Mouse (Mus musculus): ENCODE measurements around the gene Ttc37. TPM values are rescaled to one million over a fixed set of nuclear protein-coding genes. Genes with fewer than 3 reads are reported as not detected.

The Ttc37 gene
- 15.0 and 17.3 TPM in 2 replicates for polyA plus RNA-seq (2012; rRNA removed)

DNA sequence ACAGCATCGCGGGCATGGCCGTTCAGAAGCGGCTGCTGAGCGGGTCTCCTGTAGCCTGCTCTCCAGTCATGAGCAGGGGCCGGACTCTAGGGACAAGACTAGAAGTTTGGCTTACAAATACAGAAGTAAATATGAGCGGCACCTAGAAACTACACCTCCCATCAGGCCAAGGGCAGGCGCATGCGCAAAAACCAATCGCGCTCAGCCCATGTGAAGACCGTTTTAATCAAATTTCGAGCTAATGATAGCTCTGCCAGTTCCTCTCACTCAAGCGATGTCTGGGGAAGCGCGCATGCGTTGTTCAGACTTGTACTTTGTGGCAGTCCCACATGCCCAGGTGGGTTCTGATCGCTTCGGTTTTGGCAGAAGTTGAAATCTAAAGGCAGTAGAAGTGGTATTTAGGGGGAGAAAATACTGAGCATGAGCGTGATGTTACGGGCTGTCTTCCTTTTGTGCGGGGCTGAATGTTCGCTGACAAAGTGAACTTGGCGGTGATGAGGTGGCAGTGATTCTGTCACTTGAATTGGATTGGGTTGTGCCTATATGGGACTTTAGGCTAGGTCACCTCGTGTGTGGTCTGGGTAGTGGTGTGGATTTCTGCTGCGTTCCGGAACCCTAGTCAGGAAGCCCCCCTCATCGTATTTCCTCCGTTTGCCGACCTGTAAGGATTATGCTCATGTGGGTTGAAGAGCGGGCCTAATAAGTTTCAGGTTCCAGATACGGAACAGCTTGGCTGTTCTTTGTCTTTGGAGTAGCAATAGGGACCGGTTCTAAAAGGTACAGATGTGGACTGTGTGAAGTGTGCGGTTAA, at the start of gene Ttc37, which contains the start of gene Arsk:
Gene Ttc37, plus strand, starts transcription at position 242 of the 811 bp plus-strand sequence.
Gene Arsk, minus strand, starts transcription at position 168 of the 811 bp plus-strand sequence.
- TF ChIP-seq POLR2A (IDR thresholded peaks at IDR 0.05; ENCODE audit: borderline replicate concordance, insufficient read depth, low read length) (peak; percentile 49; the same call in 1 of the 2 replicates), CTCF (IDR thresholded peaks at IDR 0.05; ENCODE audit: borderline replicate concordance, insufficient read depth, low read depth, low read length) (no peak)
- WGBS: under 1% methylated on average over 34 of the region's 34 CpGs

GRCm38 (mm10) chr13:76055391-76056232, 42.9 kb upstream of the Ttc37 start:
- Histone ChIP-seq H3K4me3 (replicated peaks; ENCODE audit: insufficient read depth, low read depth, low read length) (peak overlapping the region; percentile 73), H3K27ac (ENCODE audit: insufficient read depth, low read length) (peak overlapping the region; percentile 84), H3K27me3 (ENCODE audit: control insufficient read depth, insufficient read depth, low read length) (no peaks in the 10 kb centered on the region), H3K4me1 (ENCODE audit: control insufficient read depth, insufficient read depth, low read length) (no peaks in the 10 kb centered on the region)
- TF ChIP-seq CTCF (IDR thresholded peaks at IDR 0.05; ENCODE audit: borderline replicate concordance, insufficient read depth, low read depth, low read length) (no peak), POLR2A (IDR thresholded peaks at IDR 0.05; ENCODE audit: borderline replicate concordance, insufficient read depth, low read length) (no peak)
- peak; percentile 77 to 80 for DNase-seq
- under 1% methylated on average over 59 of the region's 59 CpGs for WGBS

More for the DNA sequence above, at the start of gene Ttc37, which contains the start of gene Arsk:
- Histone ChIP-seq H3K4me3 (replicated peaks; ENCODE audit: insufficient read depth, low read depth, low read length) (peak within 1 kb of the TSS; percentile 89), H3K27me3 (ENCODE audit: control insufficient read depth, insufficient read depth, low read length) (no peaks in the 10 kb centered on the region), H3K27ac (ENCODE audit: insufficient read depth, low read length) (0 out of 2 replicates have a peak within 1 kb of the TSS, but pooled peaks have one; percentile 14), H3K4me1 (ENCODE audit: control insufficient read depth, insufficient read depth, low read length) (no peaks in the 10 kb centered on the region; the same call in 1 of the 2 replicates)
- peak; percentile 94 to 95 for DNase-seq

DNA sequence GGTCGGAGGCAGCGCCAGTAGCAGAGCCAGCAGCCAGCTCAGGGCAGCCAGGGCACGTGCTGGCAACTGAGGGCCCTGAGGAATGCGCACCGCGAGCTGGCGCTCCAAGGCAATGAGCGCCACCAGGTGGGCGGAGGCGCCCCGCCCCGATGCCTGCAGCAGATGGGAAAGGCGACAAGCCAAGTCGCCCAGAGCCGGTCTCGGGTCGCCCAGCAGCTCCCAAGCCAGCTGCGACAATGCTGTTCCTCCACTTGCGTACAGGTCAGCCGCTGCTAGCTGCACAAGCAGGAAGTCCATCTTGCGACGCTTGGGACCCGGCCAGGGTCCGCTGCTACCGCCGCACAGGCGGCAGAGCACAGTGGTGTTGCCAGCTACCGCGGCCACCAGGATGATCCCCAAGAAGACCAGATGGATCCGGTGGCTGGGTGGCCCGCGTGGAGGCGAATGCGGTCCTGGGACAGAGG, 42.2 kb upstream of the Ttc37 start:
- WGBS: under 1% methylated on average over 34 of the region's 34 CpGs

DNA sequence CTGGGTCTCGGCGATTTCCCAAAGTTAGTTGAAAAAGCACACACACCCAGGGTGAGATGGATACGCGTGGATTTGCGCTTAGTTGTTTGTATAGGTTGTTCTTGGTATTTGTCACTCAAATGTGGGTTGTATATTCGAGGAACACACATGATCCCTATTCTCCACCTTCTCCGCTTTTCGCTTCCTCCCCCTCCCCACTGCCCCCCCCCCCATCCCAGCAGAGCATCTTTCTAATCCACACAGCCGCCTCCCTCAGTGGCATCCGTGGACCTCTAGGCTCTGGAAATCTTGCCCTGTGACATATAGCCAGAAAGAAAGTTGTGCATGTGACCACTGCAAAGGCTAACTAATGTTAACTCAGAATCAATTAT, 41.7 kb upstream of the Ttc37 start, which contains the start of gene Gpr150:
Gene Gpr150, minus strand, starts transcription at position 101 of the 371 bp plus-strand sequence.
- no peak for DNase-seq
- TF ChIP-seq POLR2A (IDR thresholded peaks at IDR 0.05; ENCODE audit: borderline replicate concordance, insufficient read depth, low read length): no peak
- TF ChIP-seq CTCF (IDR thresholded peaks at IDR 0.05; ENCODE audit: borderline replicate concordance, insufficient read depth, low read depth, low read length): no peak
- Histone ChIP-seq H3K27me3 (ENCODE audit: control insufficient read depth, insufficient read depth, low read length) (no peaks in the 10 kb centered on the region), H3K27ac (ENCODE audit: insufficient read depth, low read length) (peak within 1 kb of the TSS; percentile 84), H3K4me1 (ENCODE audit: control insufficient read depth, insufficient read depth, low read length) (no peaks in the 10 kb centered on the region), H3K4me3 (replicated peaks; ENCODE audit: insufficient read depth, low read depth, low read length) (peak within 1 kb of the TSS; percentile 73)
- 17% methylated on average over 10 of the region's 10 CpGs for WGBS

More for the DNA sequence above, 42.2 kb upstream of the Ttc37 start:
- Histone ChIP-seq H3K4me3 (replicated peaks; ENCODE audit: insufficient read depth, low read depth, low read length) (peak overlapping the region; percentile 73), H3K27ac (ENCODE audit: insufficient read depth, low read length) (peak overlapping the region; percentile 84), H3K4me1 (ENCODE audit: control insufficient read depth, insufficient read depth, low read length) (no peaks in the 10 kb centered on the region), H3K27me3 (ENCODE audit: control insufficient read depth, insufficient read depth, low read length) (no peaks in the 10 kb centered on the region)
- peak; percentile 10; the same call in 1 of the 2 replicates for TF ChIP-seq CTCF (IDR thresholded peaks at IDR 0.05; ENCODE audit: borderline replicate concordance, insufficient read depth, low read depth, low read length)
- peak; percentile 44; the same call in 1 of the 2 replicates for TF ChIP-seq POLR2A (IDR thresholded peaks at IDR 0.05; ENCODE audit: borderline replicate concordance, insufficient read depth, low read length)
- DNase-seq: peak; percentile 87 to 90

DNA sequence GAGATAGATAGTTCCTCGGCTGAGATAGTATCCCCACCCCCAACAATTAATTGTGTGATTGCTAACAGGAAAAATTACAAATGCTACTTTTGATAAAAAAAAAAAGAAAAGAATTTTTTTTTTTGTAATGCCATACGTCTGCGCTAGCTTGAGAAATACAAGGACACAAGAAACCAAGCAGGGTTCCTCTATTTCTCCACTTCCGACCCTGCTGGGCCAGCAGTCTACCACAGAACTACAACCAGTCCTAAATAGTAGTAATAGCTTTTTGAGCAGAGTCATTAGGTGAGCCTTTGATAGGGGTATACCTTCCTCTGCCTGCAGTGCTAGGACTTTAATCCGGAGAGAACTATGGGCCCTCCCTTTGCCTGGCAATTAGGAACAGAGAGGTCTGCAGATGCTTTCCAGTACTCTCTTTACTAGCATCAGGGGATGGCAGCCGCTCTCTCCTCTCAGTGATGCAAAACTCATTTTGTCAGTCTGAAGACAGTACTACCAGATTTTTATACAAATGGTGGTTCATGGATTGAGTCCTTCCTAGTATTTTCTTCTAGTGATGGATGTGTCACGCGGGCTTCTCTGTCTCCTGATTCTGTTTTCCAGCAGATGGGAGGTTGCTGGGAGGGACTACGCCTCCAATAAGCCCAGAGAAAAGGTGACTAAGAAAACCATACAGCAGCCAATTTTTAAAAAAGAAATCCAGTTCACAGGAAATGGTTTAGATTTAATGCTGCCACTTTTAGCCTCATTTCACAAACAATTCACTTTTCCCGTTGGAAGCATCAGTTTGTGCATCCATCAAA, 41.1 kb upstream of the Ttc37 start:
- Histone ChIP-seq H3K27ac (ENCODE audit: insufficient read depth, low read length) (no peak overlapping the region), H3K4me3 (replicated peaks; ENCODE audit: insufficient read depth, low read depth, low read length) (no peak overlapping the region), H3K27me3 (ENCODE audit: control insufficient read depth, insufficient read depth, low read length) (no peaks in the 10 kb centered on the region), H3K4me1 (ENCODE audit: control insufficient read depth, insufficient read depth, low read length) (no peaks in the 10 kb centered on the region; the same call in 1 of the 2 replicates)
- no peak for TF ChIP-seq CTCF (IDR thresholded peaks at IDR 0.05; ENCODE audit: borderline replicate concordance, insufficient read depth, low read depth, low read length)
- no peak for TF ChIP-seq POLR2A (IDR thresholded peaks at IDR 0.05; ENCODE audit: borderline replicate concordance, insufficient read depth, low read length)
- 88% methylated on average over 10 of the region's 10 CpGs for whole genome bisulfite sequencing
- DNase-seq: no peak

DNA sequence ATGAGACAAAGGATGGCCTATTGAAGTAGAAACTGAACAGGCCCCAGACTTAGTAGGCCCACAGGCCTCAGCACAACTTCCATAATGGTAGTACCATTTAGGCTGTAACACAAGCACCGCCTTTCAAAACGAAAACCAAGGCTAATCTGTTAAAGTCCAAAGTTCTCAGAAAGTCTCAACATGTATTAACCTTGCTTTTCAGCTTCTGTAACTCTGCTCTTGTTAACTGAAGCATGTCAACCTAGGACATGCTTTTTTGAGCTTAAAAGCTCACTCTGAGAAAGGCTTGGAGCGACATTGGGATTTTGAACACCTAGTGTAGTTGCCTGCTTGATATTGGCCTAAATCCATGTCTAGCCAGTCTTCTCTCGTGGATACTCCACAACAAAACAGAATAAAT, 38.9 kb upstream of the Ttc37 start:
- Histone ChIP-seq H3K27ac (ENCODE audit: insufficient read depth, low read length) (no peak overlapping the region), H3K4me1 (ENCODE audit: control insufficient read depth, insufficient read depth, low read length) (no peaks in the 10 kb centered on the region; the same call in 1 of the 2 replicates), H3K27me3 (ENCODE audit: control insufficient read depth, insufficient read depth, low read length) (no peaks in the 10 kb centered on the region), H3K4me3 (replicated peaks; ENCODE audit: insufficient read depth, low read depth, low read length) (no peak overlapping the region)
- 83% methylated on average over 4 of the region's 4 CpGs for WGBS
- no peak for DNase-seq
- TF ChIP-seq CTCF (IDR thresholded peaks at IDR 0.05; ENCODE audit: borderline replicate concordance, insufficient read depth, low read depth, low read length): no peak
- no peak for TF ChIP-seq POLR2A (IDR thresholded peaks at IDR 0.05; ENCODE audit: borderline replicate concordance, insufficient read depth, low read length)
